Mouse (Mus musculus): Measurements from ENCODE around the gene Plce1. TPM values are rescaled to one million over a fixed set of nuclear protein-coding genes. Genes with fewer than 3 reads are reported as not detected.
"Not testable (repeated sequence)": the region's sequence is repeated elsewhere in the genome, so short reads cannot be mapped to it uniquely, and the experiment has no call there.

Gene Plce1
- polyA plus RNA-seq, 1 experiment from 2014 or later, result 0.47 TPM

DNA sequence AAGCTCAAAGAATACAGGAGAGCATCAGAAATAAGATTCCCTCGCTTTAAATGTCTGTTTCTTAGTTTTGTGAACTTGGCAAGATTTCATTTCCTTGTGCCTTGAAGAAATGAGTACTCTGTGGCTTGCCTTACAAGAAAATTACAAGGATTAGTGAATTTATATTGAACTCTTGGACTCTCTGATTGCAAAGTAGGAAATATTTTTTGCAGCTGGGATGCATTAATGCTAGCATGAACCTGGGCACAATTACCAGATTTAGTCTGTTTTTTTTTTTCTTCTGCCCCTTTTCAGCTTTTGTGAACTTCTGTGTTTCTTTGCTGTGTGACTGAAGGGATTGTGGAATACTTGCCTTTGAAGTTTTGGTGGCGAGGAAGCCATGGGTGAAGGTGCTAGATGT lies 72.6 kb downstream of the Plce1 start:
- no peaks in the 10 kb centered on the region for H3K9me3 ChIP-seq (replicated peaks)
- no peak overlapping the region for H3K9ac ChIP-seq
- no peak overlapping the region for H3K4me3 ChIP-seq (replicated peaks)
- no peak overlapping the region for H3K27ac ChIP-seq
- no peaks in the 10 kb centered on the region for H3K27me3 ChIP-seq
- WGBS (ENCODE audit: insufficient replicate concordance), result 37% methylated on average over 2 of the region's 2 CpGs
- ATAC-seq (ENCODE audit: low read depth) (no peak), DNase-seq (no peak)
- no peak overlapping the region for H3K4me2 ChIP-seq
- no peaks in the 10 kb centered on the region for H3K36me3 ChIP-seq
- H3K4me1 ChIP-seq (replicated peaks), result no peaks in the 10 kb centered on the region

DNA sequence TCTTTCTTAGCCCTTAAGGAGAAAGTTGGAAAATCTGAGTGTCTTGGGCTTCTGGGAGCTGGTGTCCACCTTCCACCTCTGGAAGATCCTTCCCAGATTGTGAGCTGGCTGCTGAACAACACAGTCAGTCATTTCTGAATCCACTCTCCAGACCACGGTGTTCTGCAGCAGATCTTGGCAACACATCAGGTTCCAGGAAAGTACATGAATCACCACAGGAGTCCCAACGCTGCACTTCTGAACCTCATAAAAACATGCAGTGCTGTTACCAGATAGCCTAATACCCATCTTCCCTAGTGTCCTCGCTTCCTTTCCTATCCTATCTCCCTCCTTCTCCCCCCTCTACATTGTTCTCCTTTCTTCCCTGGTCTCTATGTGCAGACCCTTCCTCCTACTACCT lies 74.5 kb downstream of the Plce1 start:
- H3K4me1 ChIP-seq (replicated peaks), result no peaks in the 10 kb centered on the region
- H3K9me3 ChIP-seq (replicated peaks), result no peaks in the 10 kb centered on the region
- no peaks in the 10 kb centered on the region for H3K36me3 ChIP-seq
- H3K9ac ChIP-seq, result no peak overlapping the region
- H3K4me3 ChIP-seq (replicated peaks), result no peak overlapping the region
- no peak for DNase-seq
- no peak for ATAC-seq (ENCODE audit: low read depth)
- no peaks in the 10 kb centered on the region for H3K27me3 ChIP-seq
- WGBS (ENCODE audit: insufficient replicate concordance), result 67% methylated on average over 3 of the region's 3 CpGs
- no peak overlapping the region for H3K27ac ChIP-seq
- no peak overlapping the region for H3K4me2 ChIP-seq

DNA sequence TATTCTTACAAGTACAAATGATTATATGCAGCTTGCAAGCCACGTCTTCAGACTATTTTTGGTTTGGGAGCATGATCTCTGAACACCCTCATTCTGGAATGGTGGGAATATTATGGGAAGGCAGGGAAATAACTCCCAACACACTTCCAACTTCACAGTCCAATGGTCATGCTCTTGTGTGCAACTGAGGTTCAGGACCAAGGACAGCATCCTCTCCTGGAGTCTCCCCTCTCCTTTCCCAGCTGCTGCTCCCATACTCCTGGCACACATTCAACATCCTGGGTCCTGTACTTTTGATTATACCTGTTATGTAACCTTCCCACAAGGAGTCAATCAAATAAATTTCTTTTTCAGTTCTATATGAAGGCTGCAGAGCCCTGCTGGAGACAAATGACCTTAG lies 77.9 kb downstream of the Plce1 start:
- Histone ChIP-seq H3K9ac (no peak overlapping the region), H3K9me3 (replicated peaks) (no peaks in the 10 kb centered on the region), H3K4me2 (no peak overlapping the region), H3K36me3 (no peaks in the 10 kb centered on the region), H3K27ac (no peak overlapping the region), H3K4me1 (replicated peaks) (no peaks in the 10 kb centered on the region), H3K27me3 (no peaks in the 10 kb centered on the region), H3K4me3 (replicated peaks) (no peak overlapping the region)
- WGBS (ENCODE audit: insufficient replicate concordance), result 29% methylated on average over 1 of the region's 1 CpGs
- ATAC-seq (ENCODE audit: low read depth) (no peak), DNase-seq (no peak)

- H3K27me3 ChIP-seq; H3K4me2 ChIP-seq; ATAC-seq (ENCODE audit: low read depth); H3K4me3 ChIP-seq (replicated peaks); DNase-seq; H3K9ac ChIP-seq; H3K4me1 ChIP-seq (replicated peaks); H3K36me3 ChIP-seq; H3K9me3 ChIP-seq (replicated peaks); H3K27ac ChIP-seq: not testable (repeated sequence)
- 38% methylated on average over 1 of the region's 1 CpGs for WGBS (ENCODE audit: insufficient replicate concordance)
These were observed 81.0 kb downstream of the Plce1 start for GRCm38 (mm10) chr19:38561887-38562286.

GRCm38 (mm10) chr19:38566156-38566555 lies 85.2 kb downstream of the Plce1 start:
- H3K27me3 ChIP-seq, result no peaks in the 10 kb centered on the region
- H3K9ac ChIP-seq, result no peak overlapping the region
- no peak for ATAC-seq (ENCODE audit: low read depth)
- no peak overlapping the region for H3K27ac ChIP-seq
- no peak overlapping the region for H3K4me2 ChIP-seq
- H3K9me3 ChIP-seq (replicated peaks), result no peaks in the 10 kb centered on the region
- no peak overlapping the region for H3K4me3 ChIP-seq (replicated peaks)
- DNase-seq, result no peak
- H3K36me3 ChIP-seq, result no peaks in the 10 kb centered on the region
- H3K4me1 ChIP-seq (replicated peaks), result no peaks in the 10 kb centered on the region

- no peaks in the 10 kb centered on the region for H3K36me3 ChIP-seq
- DNase-seq, result no peak
- 29% methylated on average over 7 of the region's 7 CpGs for WGBS (ENCODE audit: insufficient replicate concordance)
- no peaks in the 10 kb centered on the region for H3K27me3 ChIP-seq
- no peaks in the 10 kb centered on the region for H3K4me1 ChIP-seq (replicated peaks)
- no peak overlapping the region for H3K9ac ChIP-seq
- H3K4me3 ChIP-seq (replicated peaks), result no peak overlapping the region
- no peak overlapping the region for H3K27ac ChIP-seq
- no peaks in the 10 kb centered on the region for H3K9me3 ChIP-seq (replicated peaks)
- H3K4me2 ChIP-seq, result no peak overlapping the region
- no peak for ATAC-seq (ENCODE audit: low read depth)
These were observed 85.8 kb downstream of the Plce1 start for GRCm38 (mm10) chr19:38566752-38567151.

DNA sequence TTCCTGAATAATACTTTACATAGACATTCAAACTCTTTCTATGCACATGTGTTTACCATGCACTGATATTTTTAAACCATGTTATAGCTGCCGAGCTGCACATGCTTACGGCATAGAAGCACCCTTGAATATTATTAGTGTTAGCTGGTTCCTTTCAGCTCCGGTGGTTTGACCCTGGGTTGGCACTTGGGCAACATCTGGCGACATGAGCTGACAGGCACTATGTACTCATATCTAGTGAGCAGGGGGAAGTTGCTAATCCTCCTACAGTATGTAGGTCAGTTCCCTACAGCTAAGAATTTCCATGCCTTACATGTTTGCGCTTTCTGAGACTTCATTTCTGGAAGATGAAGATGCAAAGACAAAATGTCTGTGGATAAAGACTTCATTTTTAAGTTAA lies 86.4 kb downstream of the Plce1 start:
- WGBS (ENCODE audit: insufficient replicate concordance), result 64% methylated on average over 5 of the region's 5 CpGs
- no peak for ATAC-seq (ENCODE audit: low read depth)
- no peaks in the 10 kb centered on the region for H3K36me3 ChIP-seq
- H3K4me3 ChIP-seq (replicated peaks), result no peak overlapping the region
- no peak overlapping the region for H3K4me2 ChIP-seq
- H3K4me1 ChIP-seq (replicated peaks), result no peaks in the 10 kb centered on the region
- no peak overlapping the region for H3K9ac ChIP-seq
- no peak for DNase-seq
- H3K27me3 ChIP-seq, result no peaks in the 10 kb centered on the region
- no peaks in the 10 kb centered on the region for H3K9me3 ChIP-seq (replicated peaks)
- no peak overlapping the region for H3K27ac ChIP-seq

DNA sequence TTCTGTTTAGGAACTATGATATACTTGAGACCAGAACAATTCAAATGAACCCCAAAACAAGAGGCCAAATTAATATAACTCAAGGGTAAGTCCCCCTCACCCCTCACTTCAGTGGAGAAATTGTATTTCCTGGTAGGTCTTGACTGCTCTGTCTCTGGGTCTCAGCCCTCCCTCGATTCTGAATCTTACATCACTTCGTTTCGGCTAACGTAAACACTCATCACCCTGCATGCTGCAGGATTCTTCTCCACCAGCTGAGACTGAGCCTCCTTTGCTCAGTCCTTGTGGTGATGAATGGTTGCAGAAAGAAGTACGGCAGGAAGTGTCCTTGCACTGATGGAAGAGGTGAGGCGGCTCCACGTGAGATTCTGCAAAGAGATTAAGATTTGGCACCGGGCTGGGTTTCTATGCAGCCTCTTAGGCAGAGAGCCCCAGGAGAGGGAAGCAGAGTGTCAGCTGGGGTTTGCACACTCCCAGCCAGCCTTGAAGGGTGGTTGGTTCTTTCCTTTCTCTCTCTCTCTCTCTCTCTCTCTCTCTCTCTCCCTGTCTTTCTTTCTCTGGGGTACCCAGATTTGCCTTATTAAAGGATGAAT lies 97.7 kb downstream of the Plce1 start:
- WGBS (ENCODE audit: insufficient replicate concordance), result 27% methylated on average over 8 of the region's 8 CpGs
- no peaks in the 10 kb centered on the region for H3K4me1 ChIP-seq (replicated peaks)
- no peak overlapping the region for H3K4me3 ChIP-seq (replicated peaks)
- H3K4me2 ChIP-seq, result no peak overlapping the region
- H3K27me3 ChIP-seq, result no peaks in the 10 kb centered on the region
- ATAC-seq (ENCODE audit: low read depth) (no peak), DNase-seq (no peak)
- H3K27ac ChIP-seq, result no peak overlapping the region
- H3K36me3 ChIP-seq, result no peaks in the 10 kb centered on the region
- H3K9ac ChIP-seq, result no peak overlapping the region
- H3K9me3 ChIP-seq (replicated peaks), result no peaks in the 10 kb centered on the region

GRCm38 (mm10) chr19:38582861-38583260 lies 102.0 kb downstream of the Plce1 start:
- H3K9ac ChIP-seq, result no peak overlapping the region
- no peaks in the 10 kb centered on the region for H3K9me3 ChIP-seq (replicated peaks)
- H3K4me3 ChIP-seq (replicated peaks), result no peak overlapping the region
- no peak overlapping the region for H3K4me2 ChIP-seq
- DNase-seq (no peak), ATAC-seq (ENCODE audit: low read depth) (no peak)
- no peaks in the 10 kb centered on the region for H3K27me3 ChIP-seq
- H3K36me3 ChIP-seq, result no peaks in the 10 kb centered on the region
- 67% methylated on average over 1 of the region's 1 CpGs for WGBS (ENCODE audit: insufficient replicate concordance)
- H3K4me1 ChIP-seq (replicated peaks), result no peaks in the 10 kb centered on the region
- H3K27ac ChIP-seq, result no peak overlapping the region

GRCm38 (mm10) chr19:38587559-38587958 lies 106.7 kb downstream of the Plce1 start:
- no peak overlapping the region for H3K4me3 ChIP-seq (replicated peaks)
- no peaks in the 10 kb centered on the region for H3K27me3 ChIP-seq
- H3K4me2 ChIP-seq, result no peak overlapping the region
- 35% methylated on average over 5 of the region's 5 CpGs for WGBS (ENCODE audit: insufficient replicate concordance)
- H3K9me3 ChIP-seq (replicated peaks), result no peaks in the 10 kb centered on the region
- no peak overlapping the region for H3K27ac ChIP-seq
- no peaks in the 10 kb centered on the region for H3K4me1 ChIP-seq (replicated peaks)
- H3K36me3 ChIP-seq, result no peaks in the 10 kb centered on the region
- no peak for ATAC-seq (ENCODE audit: low read depth)
- H3K9ac ChIP-seq, result no peak overlapping the region
- no peak for DNase-seq

DNA sequence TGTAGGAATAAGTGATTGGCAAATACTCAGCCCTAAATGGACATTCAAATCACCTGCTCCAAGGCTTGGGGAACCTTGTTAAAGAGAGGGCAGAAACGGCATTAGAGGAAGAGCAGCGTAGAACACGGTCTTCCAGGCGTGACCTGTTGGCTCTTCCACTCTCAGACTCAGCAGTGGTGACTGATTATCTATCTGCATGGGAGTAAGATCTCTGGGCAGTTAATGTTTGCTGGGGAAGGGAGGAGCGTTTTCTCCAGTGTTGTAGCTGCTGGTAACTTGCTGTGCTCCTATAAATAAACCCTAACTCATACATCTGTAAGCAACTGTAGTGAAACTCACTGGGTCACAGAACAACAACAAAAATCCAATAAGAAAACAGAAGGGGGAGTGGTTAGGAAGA lies 108.6 kb downstream of the Plce1 start:
- H3K4me2 ChIP-seq, result no peak overlapping the region
- no peak for DNase-seq
- ATAC-seq (ENCODE audit: low read depth), result no peak

DNA sequence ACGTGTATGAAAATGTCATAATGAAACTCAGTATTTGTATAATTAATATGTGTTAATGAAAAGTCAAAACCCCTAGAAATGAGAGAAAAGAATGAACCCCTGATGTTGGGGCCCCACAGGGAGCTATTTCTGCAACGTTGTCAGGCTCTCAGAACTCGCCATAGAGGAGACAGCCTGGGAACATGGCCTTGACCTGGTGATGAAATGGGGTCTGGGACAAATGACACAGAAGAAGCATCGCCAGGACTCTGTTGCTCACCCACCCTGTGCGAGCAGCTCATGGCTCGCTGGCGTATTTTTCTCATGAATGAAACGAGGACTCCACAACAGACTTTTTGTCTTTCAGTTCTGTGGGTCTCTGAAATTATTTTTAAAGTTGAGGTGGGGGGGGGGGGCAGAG lies 109.0 kb downstream of the Plce1 start:
- DNase-seq (no peak), ATAC-seq (ENCODE audit: low read depth) (no peak)
- no peak overlapping the region for H3K9ac ChIP-seq
- no peaks in the 10 kb centered on the region for H3K36me3 ChIP-seq
- H3K4me3 ChIP-seq (replicated peaks), result no peak overlapping the region
- no peak overlapping the region for H3K27ac ChIP-seq
- 75% methylated on average over 8 of the region's 8 CpGs for WGBS (ENCODE audit: insufficient replicate concordance)
- no peaks in the 10 kb centered on the region for H3K4me1 ChIP-seq (replicated peaks)
- H3K9me3 ChIP-seq (replicated peaks), result no peaks in the 10 kb centered on the region
- H3K4me2 ChIP-seq, result no peak overlapping the region
- no peaks in the 10 kb centered on the region for H3K27me3 ChIP-seq

More for the DNA sequence above, 108.6 kb downstream of the Plce1 start:
- Histone ChIP-seq H3K27ac (no peak overlapping the region), H3K36me3 (no peaks in the 10 kb centered on the region), H3K9ac (no peak overlapping the region), H3K4me3 (replicated peaks) (no peak overlapping the region), H3K27me3 (no peaks in the 10 kb centered on the region), H3K4me1 (replicated peaks) (no peaks in the 10 kb centered on the region), H3K9me3 (replicated peaks) (no peaks in the 10 kb centered on the region)
- 71% methylated on average over 5 of the region's 5 CpGs for WGBS (ENCODE audit: insufficient replicate concordance)
